Mouse (Mus musculus): ENCODE data around the gene Elovl2.
"Not testable (repeated sequence)": the region's sequence is repeated elsewhere in the genome, so short reads cannot be mapped to it uniquely, and the experiment has no call there.

Gene Elovl2

DNA sequence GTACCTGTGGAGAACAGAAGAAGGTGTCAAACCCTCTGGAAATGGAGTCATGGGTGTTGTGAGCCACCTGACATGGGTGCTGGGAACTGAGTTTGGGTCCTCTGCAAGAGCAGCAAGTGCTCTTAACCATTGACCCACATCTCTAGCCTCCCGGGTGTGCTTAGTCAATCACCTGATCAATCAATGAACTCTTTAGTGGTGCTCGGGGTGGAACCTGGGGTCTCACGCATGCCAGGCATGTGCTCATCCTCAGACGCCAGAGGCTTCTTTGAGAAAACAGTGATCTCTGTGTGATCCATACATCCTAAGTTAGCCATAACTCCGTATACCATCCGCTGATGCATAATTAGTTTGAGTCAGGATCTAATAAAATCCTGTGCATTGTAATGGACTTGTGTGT lies 15.0 kb upstream of the Elovl2 start:
- DNase-seq (ENCODE audit: low spot score in 2 of 2): no peak

DNA sequence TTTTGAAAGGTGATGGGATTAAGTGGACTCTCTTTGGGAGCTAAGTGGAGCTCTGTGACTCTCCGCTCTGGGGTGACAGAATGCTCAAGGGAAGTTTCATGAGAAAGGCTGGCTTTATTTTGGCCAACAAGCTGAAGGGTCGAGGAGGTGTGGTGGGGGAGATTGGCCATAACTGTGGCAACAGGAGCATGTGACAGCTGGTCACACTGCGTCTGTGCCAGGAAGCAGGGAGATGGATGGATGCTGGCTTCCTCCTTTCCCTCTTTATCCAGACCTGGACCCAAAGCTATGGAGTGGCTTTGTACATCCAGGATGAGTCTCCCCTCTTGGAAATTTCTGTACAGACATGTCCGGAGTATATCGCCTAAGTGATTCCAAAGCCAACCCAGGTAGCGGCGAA lies 13.0 kb upstream of the Elovl2 start:
- no peak for DNase-seq (ENCODE audit: low spot score in 2 of 2)

DNA sequence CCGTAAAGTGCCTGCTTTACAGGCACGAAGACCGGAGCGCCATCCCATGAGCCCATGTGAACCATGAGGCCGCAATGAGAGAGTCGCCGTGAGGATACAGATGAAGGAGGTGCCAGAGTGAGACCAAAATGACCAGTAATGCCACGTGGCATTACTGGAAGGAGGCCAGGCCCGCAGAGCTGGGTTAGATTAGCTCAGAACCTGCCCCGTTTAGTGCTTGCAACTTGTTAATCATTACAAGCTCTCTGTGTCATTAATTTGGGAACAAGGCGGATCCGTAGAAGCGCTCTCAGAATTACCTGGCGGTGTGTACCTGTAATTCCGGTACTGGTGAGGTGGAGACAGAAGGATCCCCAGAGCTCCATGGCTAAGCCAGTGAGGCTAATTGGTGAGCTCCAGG lies 12.0 kb upstream of the Elovl2 start:
- DNase-seq (ENCODE audit: low spot score in 2 of 2): no peak

DNA sequence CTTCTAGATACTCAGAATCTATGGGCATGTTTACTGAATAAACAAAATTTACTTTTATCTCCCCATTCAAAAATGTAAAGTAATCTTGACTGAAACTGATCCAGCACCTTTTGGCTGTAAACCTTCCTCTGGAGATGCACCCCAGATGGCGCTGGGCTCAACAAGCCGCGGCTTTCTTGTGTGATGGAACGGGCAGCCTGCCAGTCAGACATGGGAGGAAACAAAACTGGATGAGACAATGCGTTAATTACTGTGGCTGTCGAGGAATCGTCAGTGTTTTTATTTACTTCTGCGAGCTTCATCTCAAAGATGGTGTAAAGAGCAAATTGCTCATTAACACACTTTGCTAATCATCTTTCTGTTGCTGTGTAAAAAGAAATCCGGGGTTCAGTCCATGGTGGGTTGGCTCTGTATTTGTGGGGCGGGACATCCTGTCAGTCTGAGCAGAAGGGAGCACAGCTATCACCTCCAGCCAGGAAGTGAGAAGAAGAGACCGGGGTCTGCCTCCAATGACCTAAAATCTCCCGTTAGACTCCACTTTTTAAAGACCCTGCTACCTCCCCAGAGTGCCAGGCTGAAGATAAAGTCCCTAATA lies 11.3 kb upstream of the Elovl2 start:
- peak; percentile 70 to 80 for DNase-seq (ENCODE audit: low spot score in 2 of 2)

DNA sequence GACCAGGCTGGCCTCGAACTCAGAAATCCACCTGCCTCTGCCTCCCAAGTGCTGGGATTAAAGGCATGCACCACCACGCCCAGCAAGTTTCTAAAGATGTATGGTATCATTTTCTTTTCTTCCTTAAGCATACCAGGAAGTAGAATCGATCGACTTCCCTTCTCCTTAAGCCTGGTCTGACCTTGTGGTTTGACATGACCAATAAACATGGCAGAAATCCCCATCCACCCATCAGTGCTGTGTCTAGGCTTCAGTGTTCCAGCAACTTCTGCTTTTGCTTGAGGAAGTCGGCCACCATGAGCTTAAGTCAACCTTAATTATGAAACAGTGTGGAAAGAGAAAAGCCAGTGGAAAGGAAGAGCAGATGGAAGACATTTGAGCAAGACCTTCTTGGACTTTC lies 10.1 kb upstream of the Elovl2 start:
- no peak for DNase-seq (ENCODE audit: low spot score in 2 of 2)

DNA sequence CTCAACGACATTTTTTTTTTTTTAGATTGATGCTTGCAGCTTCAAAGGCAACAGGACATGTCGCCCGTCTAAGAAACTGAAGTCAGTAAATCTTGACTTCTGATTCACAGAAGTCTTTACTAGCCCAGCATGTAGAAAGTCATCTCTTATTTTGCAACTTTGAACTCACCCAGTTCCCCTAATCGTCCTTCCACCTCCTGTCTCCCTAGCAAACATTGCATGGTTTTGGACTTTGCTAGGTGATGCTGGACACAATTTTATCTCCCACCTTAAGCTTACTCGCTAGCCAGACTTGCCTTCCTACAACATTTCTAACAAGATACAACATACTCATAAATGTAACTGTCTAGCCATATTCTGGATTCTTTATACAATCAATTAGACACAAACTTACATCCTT lies 7.9 kb upstream of the Elovl2 start:
- no peak for DNase-seq (ENCODE audit: low spot score in 2 of 2)

DNA sequence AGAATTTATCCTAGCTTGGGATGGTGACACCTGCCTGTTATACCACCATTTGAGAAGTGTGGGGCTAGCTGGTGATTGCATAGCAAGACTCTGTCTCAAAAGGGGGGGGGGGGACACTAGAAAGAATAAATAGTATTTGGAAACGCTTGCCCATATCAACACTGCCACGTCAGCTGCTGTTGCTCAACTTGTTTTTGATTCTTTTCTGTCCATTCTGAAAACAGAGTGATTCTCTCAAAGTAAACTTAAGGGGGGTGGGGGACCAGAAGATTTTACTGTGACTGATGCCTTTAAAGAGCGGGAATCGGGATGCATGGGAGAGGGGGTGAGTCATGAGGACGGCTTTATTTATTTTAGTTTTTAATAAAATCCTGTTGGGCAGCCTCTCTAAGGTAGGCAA lies 6.3 kb upstream of the Elovl2 start:
- DNase-seq (ENCODE audit: low spot score in 2 of 2): no peak

DNA sequence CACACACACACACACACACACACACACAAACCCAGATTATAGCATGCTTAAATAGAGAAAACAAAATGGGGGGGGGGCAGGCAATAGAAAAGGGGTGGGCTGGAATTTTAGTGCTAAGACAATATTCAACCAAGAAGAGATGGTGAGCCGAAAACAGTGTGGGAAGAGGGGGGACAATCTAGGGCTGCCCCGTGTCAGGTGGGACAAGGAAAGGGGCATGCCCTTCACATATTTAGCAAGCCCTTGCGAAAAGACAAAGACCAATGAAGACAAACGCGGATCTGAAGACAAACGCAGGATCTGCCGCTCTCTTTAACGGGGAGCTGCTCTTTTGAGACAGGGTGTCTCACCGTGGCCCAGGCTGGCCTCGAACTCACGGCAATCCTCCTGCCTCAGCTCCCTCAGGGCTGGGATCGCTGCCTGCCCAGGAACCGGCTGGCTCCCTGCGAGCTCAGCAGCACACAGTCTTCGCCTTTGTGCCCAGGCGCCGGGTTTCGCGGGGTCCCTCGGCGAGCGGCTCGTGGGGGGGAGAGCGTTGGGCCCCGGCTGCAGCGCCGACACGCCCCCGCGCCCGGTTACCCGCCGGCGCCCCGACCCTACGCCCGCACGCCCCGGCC lies 410 bp downstream of the Elovl2 start:
- peak in 1 of 2 experiments; percentile 60 for DNase-seq (ENCODE audit: low spot score in 2 of 2)

DNA sequence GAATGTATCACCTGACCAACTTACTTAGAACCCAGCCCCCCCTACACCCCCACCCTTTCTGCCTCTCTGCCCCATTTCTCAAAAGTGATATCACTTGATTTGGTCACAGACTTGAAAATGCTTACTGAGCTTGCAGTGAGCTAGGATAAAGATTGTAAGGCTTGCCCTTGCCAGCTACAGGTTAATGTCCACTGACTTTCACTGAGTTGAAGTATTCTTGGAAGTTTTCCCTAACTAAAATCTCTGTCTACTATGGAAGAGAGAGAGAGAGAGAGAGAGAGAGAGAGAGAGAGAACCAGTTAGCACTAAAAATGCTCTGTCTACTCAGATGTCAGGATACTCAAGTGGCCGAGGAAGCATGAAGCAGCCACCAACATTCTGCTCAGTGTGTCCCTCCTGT lies 1.1 kb downstream of the Elovl2 start:
- no peak for DNase-seq (ENCODE audit: low spot score in 2 of 2)

DNA sequence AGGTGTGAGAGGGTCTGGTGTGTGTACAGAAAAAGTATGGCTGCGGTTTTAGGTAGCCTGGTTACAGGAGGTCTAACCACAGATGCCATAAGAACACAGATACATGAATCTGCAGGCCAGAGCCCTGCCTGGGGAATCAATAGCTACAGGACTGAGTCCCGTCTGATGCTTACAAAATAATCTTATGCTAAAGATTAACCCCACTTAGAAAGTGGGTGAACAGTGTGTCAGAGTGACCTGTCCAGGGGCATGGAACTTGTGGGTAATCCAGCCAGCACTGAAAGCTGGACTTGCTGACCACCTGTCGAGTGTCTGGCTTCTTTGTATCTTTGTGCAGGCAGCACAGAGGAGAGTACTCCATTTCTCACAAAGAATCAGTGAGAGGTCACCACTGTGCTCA lies 4.0 kb downstream of the Elovl2 start:
- no peak for DNase-seq (ENCODE audit: low spot score in 2 of 2)

DNA sequence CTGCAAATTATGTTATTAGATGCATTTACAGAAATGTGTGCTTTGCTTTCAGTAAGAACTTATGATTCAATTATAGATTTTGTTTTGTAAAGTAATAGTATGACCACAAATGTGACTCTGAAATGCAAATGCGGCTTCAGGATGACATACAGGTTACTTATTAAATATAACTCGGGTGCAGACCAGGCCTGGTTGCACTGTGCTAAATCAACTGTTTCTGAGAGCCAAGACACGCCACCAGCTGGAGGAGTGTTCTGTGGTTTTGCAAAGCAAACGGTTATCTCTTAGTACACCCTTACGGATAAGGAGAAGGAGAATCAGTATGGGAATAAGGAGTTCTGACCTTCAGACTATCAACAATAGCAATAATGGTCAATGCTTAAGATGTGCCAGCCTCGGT lies 4.5 kb downstream of the Elovl2 start:
- DNase-seq (ENCODE audit: low spot score in 2 of 2): no peak

DNA sequence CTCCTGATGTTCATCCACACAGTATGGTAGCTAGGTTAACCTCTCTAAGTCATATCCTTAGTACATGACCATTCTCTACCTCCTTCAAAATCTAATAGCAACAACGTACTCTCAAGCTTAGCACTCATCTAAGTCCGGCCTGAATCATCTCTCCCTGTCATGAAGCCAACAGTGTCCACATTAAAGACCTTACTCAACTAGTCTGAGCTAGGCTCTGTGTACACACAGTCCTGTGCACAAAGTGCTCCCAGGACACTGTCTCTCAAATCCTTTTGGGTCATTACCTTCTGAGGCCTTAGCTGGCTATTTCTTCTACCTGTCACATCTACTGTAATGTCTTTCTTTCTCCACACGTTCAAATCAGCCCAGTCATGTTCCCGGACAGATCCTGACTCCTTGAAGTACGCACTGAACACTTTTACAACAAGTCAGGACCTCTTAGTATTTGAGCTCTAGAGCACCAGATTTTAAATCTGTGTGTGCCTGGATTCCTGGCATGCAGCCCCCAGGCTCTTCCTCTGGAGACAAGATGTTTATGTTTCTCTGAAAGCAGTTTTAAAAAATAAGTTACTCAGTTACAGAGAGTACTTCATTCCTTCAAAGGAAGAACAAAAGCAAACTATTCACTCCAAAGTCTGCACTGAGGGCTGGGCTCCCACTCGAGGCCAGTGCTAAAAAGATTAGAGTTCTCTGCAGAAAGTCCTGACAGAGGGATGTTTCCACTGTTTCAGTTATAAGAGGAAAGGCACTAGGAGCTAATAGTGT lies 7.5 kb downstream of the Elovl2 start:
- DNase-seq (ENCODE audit: low spot score in 2 of 2): no peak

DNA sequence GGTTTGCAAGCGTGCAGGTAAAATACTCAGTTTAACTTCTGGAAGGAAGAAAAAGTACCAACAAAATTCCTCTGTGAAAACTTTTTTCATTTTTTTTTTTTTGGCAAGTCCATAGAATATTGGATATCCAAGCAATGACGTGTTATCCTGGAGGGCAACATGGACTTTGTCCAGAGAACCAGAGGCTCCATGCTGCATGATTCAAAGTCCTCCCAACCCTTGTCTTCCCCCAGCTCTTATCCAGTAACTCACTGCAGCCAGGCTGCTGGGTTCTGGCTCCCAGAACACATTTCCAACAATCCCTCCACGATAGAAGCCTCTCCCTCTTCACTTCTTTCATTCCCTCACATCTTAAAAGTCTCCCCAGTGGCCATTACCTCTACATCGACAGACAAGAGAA lies 8.9 kb downstream of the Elovl2 start:
- no peak for DNase-seq (ENCODE audit: low spot score in 2 of 2)

DNA sequence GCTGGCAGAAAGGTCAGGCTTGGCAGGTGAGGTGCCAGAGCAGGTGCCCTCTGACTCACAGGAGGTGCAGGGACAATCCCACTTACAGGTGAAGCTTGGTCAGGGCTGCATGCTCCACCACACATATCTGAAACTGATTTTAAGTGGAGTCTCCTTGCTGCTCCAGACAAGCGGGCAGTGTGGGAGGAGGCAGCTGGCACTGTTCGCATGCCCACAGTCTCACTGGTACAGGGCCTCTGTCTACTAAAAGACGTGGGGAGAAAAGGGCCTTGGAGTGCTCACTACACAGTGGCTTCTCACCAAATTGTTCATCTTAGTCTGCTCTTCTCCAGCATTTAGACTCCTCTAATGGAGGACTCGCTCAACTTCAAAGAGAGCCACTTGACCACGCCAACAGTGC lies 14.0 kb downstream of the Elovl2 start:
- peak; percentile 40 to 41 for DNase-seq (ENCODE audit: low spot score in 2 of 2)

DNA sequence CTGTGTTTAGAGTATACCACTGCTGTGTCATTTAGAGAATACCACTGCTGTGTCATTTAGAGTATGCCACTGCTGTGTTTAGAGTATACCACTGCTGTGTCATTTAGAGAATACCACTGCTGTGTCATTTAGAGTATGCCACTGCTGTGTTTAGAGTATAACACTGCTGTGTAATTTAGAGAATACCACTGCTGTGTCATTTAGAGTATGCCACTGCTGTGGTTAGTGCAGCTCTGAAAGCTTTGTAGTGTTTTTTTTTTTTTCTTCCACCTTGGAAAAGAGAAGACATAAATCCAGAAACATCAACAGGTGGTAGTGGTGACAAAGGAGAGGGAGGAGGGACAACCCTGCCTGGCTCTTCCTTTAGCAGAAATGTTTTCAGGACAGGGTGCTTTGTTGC lies 14.6 kb downstream of the Elovl2 start:
- DNase-seq (ENCODE audit: low spot score in 2 of 2): not testable (repeated sequence)

DNA sequence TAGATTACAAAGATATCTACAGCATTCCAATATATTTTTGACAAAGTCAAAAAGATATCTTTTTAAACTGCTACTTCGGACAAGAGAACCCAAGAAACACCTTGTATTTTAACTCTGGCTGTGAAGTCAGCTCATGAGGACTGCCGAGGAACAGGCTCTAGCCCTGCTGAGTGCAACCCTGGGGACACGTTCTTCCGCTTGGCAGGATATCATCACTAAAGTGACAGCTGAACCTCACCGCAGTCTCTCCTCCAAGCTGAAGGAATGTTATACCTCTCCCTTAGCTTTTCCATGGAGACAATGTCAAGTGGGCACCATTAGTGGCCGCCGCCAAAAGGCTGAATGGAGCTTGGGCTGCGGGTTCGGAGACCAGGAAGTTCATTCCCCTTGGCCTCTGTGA lies 16.5 kb downstream of the Elovl2 start:
- DNase-seq (ENCODE audit: low spot score in 2 of 2): no peak

DNA sequence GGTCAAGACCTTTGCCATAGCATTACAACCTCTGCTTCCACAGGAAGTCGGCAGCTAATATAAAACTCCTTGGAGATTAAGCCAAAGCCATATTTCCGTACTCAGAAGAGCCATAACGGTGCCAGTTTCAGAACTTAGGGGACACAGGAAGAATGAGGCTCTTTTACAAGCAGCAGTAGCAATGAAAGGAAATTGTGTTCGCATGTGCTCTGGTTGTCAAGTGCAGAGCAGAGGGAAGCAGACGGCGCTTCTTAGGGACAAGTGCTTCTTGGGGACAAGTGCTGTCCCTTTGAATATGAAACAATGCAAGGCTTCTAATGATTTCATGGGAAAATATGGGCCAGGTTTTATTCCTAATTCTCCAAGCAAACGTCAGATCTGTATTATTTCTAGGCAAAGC lies 16.9 kb downstream of the Elovl2 start:
- DNase-seq (ENCODE audit: low spot score in 2 of 2): peak; percentile 49 to 68

DNA sequence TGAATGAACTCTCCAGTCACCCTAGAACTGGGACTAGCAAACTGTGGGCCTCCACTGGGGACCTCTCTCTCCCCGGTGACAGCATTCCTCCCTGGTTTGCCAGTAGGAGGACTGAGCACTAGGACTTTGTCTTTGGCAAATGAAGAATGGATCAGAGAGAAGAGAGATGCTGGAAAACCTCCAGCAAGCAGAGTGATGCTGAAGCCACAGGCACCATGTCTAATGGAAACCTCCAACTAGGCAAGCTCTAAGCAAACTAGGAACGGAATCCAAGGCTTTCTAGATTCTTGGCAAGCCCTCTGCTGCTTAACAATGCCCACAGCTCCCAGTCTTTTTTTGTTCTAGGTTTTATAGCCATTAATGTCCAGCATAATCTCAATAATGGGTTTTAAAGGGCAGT lies 19.3 kb downstream of the Elovl2 start:
- DNase-seq (ENCODE audit: low spot score in 2 of 2): peak; percentile 32 to 56

DNA sequence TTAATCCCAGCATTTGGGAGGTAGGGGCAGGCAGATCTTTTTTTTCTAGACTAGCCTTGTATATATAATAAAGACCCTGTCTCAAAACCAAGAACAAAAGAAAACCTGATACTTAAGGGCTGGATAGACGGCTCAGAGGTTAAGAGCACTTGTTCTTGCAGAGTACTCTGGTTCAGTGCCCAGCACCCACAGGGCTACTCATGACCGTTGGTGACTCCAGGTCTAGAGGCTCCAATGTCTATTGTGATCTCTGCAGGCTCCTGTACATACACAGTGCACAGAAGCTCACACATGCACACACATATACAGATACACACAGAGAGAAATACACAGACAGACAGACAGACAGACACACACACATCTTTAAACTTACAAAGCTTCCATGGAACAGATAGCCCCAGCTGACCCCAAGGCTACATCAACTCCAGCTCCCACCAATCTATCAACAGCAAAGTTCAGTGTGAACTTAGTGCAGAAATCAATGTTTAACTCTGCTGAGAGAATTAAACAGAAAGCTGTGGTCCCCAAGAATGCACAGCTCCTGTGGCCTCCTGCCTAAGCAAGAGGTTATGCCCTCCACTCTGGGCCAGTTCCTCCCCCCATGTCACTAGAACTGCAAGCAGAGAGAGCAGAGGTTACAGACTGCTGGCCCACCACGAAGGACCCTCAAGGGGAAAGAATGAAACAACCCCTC lies 24.4 kb downstream of the Elovl2 start:
- no peak for DNase-seq (ENCODE audit: low spot score in 2 of 2)

DNA sequence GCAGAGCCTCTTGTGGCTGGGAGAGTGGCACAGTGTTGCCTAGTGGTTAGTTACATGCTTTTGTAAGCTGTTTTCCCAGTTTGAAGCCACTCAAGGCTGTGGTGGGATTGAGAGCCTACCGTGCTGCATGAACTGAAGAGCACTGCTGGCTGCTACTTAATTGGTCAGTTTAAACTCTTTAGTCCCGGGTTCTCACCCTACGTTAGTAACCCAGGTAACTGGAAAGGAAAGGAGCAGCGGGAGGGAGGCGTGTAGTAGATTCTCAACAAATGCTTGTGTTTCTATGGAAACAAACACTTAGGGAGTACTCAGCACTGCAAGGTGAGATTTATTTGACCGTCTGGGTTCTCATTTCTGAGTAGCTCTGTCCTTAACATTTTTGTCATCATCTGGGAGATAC lies 32.3 kb downstream of the Elovl2 start:
- DNase-seq (ENCODE audit: low spot score in 2 of 2): no peak

DNA sequence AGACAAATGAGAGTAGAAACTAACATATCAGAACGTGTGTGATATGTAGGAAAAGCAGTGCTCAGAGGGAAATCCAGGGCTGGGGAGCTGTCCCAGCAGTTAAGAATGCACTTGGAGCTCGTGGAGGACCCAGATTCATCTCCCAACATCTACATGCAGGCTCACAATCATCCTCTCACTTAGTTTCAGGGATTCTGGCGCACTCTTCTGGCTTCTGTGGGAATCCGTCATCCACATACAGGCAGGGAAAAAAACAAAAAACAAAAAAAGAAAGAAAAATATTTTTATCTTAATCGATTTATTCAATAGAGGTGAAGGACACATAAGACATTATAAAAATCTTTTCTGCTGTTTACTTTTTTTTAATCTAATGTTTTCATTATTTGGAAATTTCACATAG lies 61.8 kb downstream of the Elovl2 start:
- peak in 1 of 2 experiments; percentile 27 for DNase-seq (ENCODE audit: low spot score in 2 of 2)

DNA sequence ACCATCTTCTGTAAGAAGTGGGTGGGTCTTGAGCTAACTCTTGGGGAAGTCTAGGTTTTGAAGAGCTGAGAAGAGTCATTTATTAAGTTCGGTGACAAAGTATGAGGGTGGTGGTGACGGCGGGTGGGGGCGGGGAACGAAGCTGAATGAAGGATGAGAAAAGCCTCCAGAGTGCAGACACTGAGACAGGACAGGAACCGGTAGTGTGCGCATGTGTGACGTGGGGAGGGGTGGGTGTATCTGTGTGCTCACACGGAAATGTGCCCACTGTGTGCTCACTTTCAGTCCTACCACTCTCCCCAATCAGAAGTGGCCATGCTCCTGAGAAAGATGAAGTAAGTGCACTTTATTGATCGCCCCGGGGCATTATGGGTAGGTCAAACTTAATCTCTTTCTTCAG lies 67.1 kb downstream of the Elovl2 start:
- no peak for DNase-seq (ENCODE audit: low spot score in 2 of 2)

DNA sequence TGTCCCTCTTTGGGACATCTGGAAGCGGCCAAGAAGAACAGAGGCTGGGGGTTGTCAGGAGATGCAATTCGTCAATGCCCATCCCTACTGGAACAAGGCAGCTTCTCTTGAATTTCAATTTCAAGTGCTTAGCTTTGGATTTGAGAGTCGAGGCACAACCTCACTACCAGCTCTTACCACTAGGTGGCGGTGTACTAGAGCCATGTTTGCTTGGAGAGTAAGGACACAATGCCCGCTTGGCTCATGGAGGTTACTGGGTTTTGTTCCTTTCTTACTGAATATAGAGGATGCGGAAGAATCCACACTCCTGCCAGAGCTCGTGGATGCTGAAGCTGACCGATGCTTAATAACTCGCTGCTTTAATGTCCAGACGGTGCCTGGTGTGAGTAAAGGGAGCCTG lies 73.9 kb downstream of the Elovl2 start:
- peak; percentile 39 to 70 for DNase-seq (ENCODE audit: low spot score in 2 of 2)

Data from right cerebral cortex, postnatal 10 days (tissue).